Mouse (Mus musculus): ENCODE results near the gene Gps2.

Gps2 gene

DNA sequence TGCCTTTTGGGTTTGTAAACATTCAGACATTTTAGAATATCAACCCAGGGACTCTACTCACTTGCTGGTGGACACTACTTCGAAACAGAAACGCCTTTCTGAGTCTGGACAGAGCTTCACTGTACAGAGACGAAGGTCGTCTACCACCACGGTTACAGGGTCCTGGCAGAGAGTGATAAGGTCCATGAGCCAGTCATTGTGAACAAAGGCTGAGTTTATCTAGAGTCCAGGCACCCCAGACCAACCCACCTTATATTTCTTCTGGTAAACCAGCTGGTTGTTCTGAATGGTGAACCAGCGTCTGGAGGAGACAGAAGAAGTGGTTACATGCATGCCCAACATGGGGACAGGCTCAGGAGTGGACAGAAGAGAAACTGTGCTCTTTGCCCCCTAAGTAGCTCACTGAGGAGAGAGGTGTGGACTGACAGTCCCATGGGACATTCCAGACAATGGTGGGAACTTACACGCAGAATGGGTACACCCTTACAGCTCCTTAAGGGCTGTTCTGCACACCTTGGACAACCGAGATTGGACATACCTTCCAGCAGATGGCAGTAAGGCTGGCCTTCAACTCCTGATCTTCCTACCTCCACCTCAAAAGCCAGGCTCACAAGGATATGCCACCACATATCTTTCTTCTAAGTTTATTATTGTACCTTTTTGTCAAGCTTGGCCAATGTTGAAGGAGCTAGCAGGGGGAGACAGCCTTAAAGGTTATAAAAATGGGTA, 26.6 kb upstream of the Gps2 start:
- DNase-seq (ENCODE audit: inconsistent ontology term), result no peak

DNA sequence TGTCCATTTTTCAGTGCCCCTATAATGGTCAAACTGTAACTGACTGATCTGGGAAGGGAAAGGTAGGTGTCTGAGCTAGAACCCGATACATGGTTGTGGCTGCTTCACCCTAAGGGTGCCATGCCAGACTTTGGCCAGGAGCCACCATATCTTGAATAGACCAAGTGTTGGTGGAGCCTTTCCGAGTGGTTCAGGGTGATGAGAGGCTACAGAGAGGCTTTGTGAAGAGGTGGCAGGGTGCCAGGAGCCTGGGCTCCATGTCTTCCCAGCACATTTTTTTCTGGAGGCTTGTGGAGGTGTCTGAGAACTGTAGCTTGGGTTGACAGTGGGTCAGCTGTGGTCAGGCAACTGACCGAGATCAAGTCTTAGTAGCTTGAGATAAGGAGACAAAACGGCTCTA, 22.2 kb upstream of the Gps2 start:
- DNase-seq (ENCODE audit: inconsistent ontology term), result peak; percentile 82

GRCm38 (mm10) chr11:69894671-69895070, 19.0 kb upstream of the Gps2 start:
- DNase-seq (ENCODE audit: inconsistent ontology term), result no peak

DNA sequence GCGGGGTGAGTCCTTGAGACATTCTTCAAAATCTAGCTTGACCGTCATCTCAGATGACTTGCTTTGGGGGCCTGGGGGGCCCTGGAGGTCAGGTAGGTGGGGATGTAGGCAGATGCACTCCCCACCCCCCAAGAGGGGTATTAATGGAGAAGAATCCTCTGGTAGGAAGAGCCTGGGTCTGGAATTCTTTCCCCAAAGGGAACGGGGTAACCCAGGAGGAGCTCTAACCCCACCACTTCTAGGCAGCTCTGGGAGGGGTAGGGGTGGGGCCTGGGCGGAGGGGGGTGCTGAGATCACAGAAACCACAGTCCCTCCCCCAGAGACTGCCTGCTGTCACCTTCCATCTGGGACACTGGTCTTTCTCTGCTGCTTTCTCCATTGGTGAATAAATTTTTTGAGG, 18.4 kb upstream of the Gps2 start, which contains the start of gene Acap1:
TSS of gene Acap1 (minus strand) at position 249 of the 400 bp plus-strand sequence.
- no peak for DNase-seq (ENCODE audit: inconsistent ontology term)

GRCm38 (mm10) chr11:69899870-69900269, 13.8 kb upstream of the Gps2 start:
- no peak for DNase-seq (ENCODE audit: inconsistent ontology term)

DNA sequence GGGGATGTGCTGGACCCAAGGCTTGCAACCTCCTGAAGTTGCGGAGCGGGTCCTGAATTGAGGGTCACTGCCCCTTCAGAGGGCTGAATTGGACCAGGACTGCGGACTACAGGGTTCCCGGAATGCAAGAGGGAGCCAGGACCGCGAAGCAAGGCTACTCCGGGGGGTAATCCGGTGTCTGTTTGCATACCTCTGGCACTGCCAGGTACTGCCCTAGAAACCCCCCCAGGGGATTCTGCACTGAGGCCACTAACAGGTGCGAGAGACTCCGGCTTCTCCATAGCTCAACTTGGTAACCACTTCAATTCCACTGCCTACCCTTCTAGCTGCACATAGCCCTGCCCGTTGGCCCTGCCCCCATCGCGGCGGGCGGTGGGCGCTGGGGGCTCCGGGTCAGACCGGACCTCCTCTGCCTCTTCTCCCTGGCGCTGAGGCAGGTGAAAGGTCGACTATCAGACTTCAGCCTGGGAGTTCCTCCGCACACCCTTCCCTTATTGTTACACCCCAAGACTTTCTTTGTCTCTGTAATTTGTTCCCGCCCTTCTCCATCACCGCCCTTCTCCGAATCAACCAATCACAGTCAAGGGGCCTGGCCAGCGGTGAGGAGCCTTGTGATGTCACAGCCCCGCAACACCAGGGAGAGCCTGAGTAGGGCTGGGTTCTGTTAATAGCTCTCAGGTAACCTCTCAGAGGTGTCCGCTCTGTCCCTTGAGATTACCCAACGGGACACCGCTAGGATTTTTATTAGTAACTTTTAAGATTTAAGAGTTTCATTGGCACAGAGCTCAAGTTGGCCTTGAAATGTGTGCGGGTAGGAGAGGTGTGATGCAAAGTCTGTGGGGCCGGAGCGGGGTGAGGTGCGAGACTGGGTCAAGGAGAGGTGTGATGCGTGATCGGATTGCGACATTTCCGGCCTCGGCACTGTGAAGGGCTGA, 12.9 kb upstream of the Gps2 start, which contains the start of the genes 2810408A11Rik and Neurl4:
TSS of gene 2810408A11Rik (minus strand) at position 517 of the 935 bp plus-strand sequence.
TSS of gene Neurl4 (plus strand) at position 602 of the 935 bp plus-strand sequence.
- DNase-seq (ENCODE audit: inconsistent ontology term), result peak; percentile 92

- DNase-seq (ENCODE audit: inconsistent ontology term), result peak; percentile 97
Measured at GRCm38 (mm10) chr11:69901406-69901846, 12.3 kb upstream of the Gps2 start.

GRCm38 (mm10) chr11:69901993-69902392, 11.7 kb upstream of the Gps2 start:
- DNase-seq (ENCODE audit: inconsistent ontology term), result peak; percentile 37

GRCm38 (mm10) chr11:69902972-69903371, 10.7 kb upstream of the Gps2 start:
- DNase-seq (ENCODE audit: inconsistent ontology term), result no peak

DNA sequence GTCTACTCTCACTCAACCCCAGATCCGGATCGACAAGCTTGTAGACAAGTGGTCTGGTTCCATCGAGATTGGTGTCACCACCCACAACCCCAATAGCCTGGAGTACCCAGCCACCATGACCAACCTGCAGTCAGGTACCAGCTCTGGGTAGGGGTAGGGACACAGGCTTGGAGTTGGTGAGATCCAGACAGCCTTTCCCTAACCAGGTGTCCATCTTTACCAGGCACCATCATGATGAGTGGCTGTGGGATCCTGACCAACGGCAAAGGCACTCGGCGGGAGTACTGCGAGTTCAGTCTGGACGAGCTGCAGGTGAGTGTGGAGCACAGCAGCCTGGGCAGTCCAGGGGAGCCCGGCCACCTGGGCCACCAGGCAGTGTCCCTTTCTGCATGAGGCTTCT, 9.4 kb upstream of the Gps2 start:
- no peak for DNase-seq (ENCODE audit: inconsistent ontology term)

DNA sequence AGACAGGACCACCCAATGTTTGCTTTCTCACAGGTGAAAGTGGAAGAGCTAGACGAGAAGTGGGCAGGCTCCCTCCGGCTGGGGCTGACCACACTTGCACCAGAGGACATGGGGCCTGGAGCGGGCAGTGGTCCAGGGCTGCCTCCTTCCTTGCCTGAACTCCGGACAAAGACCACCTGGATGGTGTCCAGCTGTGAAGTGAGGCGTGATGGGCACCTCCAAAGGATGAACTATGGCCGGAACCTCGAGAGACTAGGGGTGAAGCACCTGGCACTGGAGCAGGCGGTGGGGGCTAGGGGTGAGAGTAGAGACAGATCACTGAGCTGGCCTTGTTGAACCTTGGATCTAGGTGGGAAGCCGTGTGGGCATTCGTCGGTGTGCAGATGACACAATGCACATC, 5.0 kb upstream of the Gps2 start:
- DNase-seq (ENCODE audit: inconsistent ontology term), result no peak

GRCm38 (mm10) chr11:69909174-69909573, 4.5 kb upstream of the Gps2 start:
- DNase-seq (ENCODE audit: inconsistent ontology term), result no peak

DNA sequence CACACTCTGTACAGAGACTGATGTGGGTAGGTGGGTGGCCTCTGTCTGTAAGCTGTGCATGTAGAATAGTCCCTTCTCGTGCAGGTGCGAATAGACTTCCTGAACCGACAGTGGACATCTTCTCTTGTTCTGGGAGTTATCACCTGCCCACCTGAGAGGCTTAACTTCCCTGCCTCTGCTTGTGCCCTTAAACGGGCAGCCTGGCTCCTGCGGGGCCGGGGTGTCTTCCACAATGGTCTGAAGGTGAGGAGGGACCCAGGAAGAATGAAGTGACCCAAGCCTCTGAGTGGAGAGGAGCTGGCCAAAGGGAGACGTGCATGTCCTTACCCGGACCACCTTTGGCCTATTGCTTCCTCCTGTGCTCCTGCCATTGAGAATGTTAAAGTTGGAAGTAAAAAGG, 3.5 kb upstream of the Gps2 start:
- DNase-seq (ENCODE audit: inconsistent ontology term), result no peak

DNA sequence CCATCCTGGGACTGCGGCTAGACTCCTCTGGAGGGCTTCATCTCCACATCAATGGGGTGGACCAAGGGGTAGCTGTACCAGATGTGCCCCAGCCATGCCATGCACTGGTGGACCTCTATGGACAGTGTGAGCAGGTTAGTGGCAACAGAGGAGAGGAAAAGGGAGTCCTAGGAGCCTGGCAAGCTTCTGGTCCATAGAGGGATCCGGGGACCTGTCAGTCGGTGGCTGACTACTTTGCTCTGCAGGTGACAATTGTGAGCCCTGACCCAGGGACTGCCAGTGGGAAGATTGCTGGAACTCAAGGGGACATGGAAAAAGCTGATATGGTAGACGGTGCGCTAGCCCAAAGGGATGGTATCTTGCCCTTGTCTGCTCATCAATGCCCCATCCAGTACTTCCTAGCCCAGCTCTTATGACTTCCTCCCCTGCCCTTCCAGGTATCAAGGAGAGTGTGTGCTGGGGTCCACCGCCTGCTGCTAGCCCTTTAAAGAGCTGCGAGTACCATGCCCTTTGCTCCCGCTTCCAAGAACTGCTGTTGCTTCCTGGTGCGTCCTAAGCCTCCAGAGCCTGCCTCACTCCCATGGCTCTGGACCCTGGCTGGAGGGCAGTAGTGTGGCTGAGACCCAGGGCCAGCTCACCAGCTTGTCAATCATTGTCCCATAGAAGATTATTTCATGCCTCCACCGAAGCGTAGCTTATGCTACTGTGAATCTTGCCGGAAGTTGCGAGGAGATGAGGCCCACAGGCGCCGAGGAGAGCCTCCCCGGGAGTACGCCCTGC, 2.7 kb upstream of the Gps2 start:
- no peak for DNase-seq (ENCODE audit: inconsistent ontology term)

GRCm38 (mm10) chr11:69911701-69912100, 2.0 kb upstream of the Gps2 start:
- no peak for DNase-seq (ENCODE audit: inconsistent ontology term)

DNA sequence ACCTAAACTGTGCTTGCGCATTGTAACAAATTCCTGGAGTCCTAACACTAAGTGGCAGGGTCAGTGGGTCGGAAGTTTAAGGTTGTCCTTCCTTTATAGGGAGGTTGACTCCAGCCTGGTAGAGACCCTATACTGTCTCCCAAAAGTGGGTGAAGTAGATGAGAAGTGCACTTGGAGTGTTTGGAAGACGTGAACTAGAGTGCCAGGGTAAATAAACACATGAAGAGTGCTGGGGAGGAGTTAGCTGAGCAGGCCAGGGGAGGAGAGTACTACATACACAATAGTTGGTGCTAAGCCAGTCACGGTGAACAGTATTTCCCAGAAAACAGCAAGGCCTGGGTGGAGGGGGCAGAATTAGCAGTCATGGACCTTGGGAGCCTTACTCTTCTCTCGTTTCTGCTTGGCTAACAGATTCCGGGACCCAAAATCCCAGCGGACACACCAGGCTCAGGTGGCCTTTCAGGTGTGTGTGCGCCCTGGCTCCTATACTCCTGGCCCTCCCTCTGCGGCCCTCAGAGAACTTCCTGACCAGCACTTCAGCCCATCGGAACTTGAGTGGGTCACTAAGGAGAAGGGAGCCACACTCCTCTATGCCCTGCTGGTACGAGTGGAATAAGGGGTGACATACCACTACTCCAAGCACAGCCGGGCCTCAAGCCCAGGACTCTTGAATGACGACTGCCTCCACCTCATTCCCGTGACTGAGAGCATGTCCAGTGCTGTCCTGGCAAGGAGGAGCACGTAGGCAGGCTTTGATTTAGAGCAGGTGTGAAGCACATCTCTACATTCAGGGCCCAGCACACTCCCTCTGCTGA, 765 bp upstream of the Gps2 start:
- no peak for DNase-seq (ENCODE audit: inconsistent ontology term)

GRCm38 (mm10) chr11:69914372-69914764, 680 bp downstream of the Gps2 start:
- DNase-seq (ENCODE audit: inconsistent ontology term), result peak; percentile 68

DNA sequence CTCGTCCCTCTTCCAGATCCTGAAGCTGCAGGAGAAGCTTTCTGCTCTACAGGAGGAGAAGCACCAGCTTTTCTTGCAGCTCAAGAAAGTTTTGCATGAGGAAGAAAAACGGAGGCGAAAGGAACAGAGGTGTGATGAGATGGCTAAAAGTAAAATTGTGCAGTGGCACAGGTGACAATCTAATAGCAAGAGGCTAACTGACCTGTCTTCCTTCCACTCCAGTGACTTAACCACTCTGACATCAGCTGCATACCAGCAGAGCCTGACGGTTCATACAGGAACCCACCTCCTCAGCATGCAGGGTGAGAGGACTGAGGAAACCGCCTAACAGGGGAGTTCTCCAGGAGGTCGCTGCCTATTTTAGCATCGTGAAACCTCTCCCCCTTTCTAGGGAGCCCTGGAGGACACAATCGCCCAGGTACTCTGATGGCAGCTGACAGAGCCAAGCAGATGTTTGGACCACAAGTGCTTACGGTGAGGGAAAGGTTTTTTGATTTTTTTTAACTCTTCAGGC, 1.3 kb downstream of the Gps2 start:
- DNase-seq (ENCODE audit: inconsistent ontology term), result no peak

GRCm38 (mm10) chr11:69915667-69916627, 2.3 kb downstream of the Gps2 start:
- DNase-seq (ENCODE audit: inconsistent ontology term), result no peak
